Mouse (Mus musculus): ENCODE data around the gene Dock9.

The Dock9 gene

GRCm38 (mm10) chr14:121589097-121589725, 208.4 kb downstream of the Dock9 start:
- peak; percentile 76 for DNase-seq (ENCODE audit: low read depth, low spot score)

- peak; percentile 77 for DNase-seq (ENCODE audit: low read depth, low spot score)
These were observed 209.2 kb downstream of the Dock9 start for GRCm38 (mm10) chr14:121588451-121588850.

GRCm38 (mm10) chr14:121585906-121586765, 211.5 kb downstream of the Dock9 start:
- DNase-seq (ENCODE audit: low read depth, low spot score), result peak; percentile 54

- peak; percentile 66 for DNase-seq (ENCODE audit: low read depth, low spot score)
These were observed 218.6 kb downstream of the Dock9 start for GRCm38 (mm10) chr14:121579055-121579454.

- no peak for DNase-seq (ENCODE audit: low read depth, low spot score)
These were observed 224.2 kb downstream of the Dock9 start for GRCm38 (mm10) chr14:121573391-121573790.

- DNase-seq (ENCODE audit: low read depth, low spot score), result no peak
These were observed 230.8 kb downstream of the Dock9 start for GRCm38 (mm10) chr14:121566794-121567201.

- peak; percentile 61 for DNase-seq (ENCODE audit: low read depth, low spot score)
These were observed 231.7 kb downstream of the Dock9 start for GRCm38 (mm10) chr14:121565930-121566329.

GRCm38 (mm10) chr14:121564656-121565055, 233.0 kb downstream of the Dock9 start:
- DNase-seq (ENCODE audit: low read depth, low spot score), result peak; percentile 51

GRCm38 (mm10) chr14:121563954-121564353, 233.7 kb downstream of the Dock9 start:
- peak; percentile 57 for DNase-seq (ENCODE audit: low read depth, low spot score)

- no peak for DNase-seq (ENCODE audit: low read depth, low spot score)
These were observed 238.6 kb downstream of the Dock9 start for GRCm38 (mm10) chr14:121559026-121559425.

- DNase-seq (ENCODE audit: low read depth, low spot score), result peak; percentile 69
These were observed 241.0 kb downstream of the Dock9 start for GRCm38 (mm10) chr14:121556401-121557315.

- DNase-seq (ENCODE audit: low read depth, low spot score), result no peak
These were observed 243.9 kb downstream of the Dock9 start for GRCm38 (mm10) chr14:121553785-121554184.

GRCm38 (mm10) chr14:121552586-121552985, 245.1 kb downstream of the Dock9 start:
- no peak for DNase-seq (ENCODE audit: low read depth, low spot score)

- no peak for DNase-seq (ENCODE audit: low read depth, low spot score)
These were observed 247.8 kb downstream of the Dock9 start for GRCm38 (mm10) chr14:121549834-121550233.

- DNase-seq (ENCODE audit: low read depth, low spot score), result peak; percentile 35
These were observed 249.9 kb downstream of the Dock9 start for GRCm38 (mm10) chr14:121547745-121548144.

- DNase-seq (ENCODE audit: low read depth, low spot score), result no peak
These were observed 251.0 kb downstream of the Dock9 start for GRCm38 (mm10) chr14:121546621-121547020.

GRCm38 (mm10) chr14:121545551-121546331, 251.9 kb downstream of the Dock9 start:
- DNase-seq (ENCODE audit: low read depth, low spot score), result no peak

- DNase-seq (ENCODE audit: low read depth, low spot score), result no peak
These were observed 256.4 kb downstream of the Dock9 start for GRCm38 (mm10) chr14:121541262-121541661.

- DNase-seq (ENCODE audit: low read depth, low spot score), result no peak
These were observed 263.1 kb downstream of the Dock9 start for GRCm38 (mm10) chr14:121534501-121534900.

- no peak for DNase-seq (ENCODE audit: low read depth, low spot score)
These were observed 266.8 kb downstream of the Dock9 start for GRCm38 (mm10) chr14:121530853-121531252.

GRCm38 (mm10) chr14:121527883-121528282, 269.8 kb downstream of the Dock9 start:
- no peak for DNase-seq (ENCODE audit: low read depth, low spot score)

All from forelimb bud, embryonic 11.5 days (tissue).